Mouse (Mus musculus) lung, adult 2 months (tissue): Measurements from ENCODE around the gene Wdr61.

Experiments used
- CTCF ChIP-seq: fragments of 200-500 bp; IDR thresholded peaks from 2 replicates; pipeline ENCODE4 v1.5.1; 2011; ENCODE audit warnings: mild to moderate bottlenecking, low read length, control low read depth; ENCODE audit not compliant: insufficient read depth
- POLR2A ChIP-seq: fragments of 200-500 bp; IDR thresholded peaks from 2 replicates; pipeline ENCODE4 v1.6.1; 2011; ENCODE audit warnings: low read depth, mild to moderate bottlenecking, control low read depth, low read length, borderline replicate concordance; ENCODE audit errors: extremely low read depth

DNA sequence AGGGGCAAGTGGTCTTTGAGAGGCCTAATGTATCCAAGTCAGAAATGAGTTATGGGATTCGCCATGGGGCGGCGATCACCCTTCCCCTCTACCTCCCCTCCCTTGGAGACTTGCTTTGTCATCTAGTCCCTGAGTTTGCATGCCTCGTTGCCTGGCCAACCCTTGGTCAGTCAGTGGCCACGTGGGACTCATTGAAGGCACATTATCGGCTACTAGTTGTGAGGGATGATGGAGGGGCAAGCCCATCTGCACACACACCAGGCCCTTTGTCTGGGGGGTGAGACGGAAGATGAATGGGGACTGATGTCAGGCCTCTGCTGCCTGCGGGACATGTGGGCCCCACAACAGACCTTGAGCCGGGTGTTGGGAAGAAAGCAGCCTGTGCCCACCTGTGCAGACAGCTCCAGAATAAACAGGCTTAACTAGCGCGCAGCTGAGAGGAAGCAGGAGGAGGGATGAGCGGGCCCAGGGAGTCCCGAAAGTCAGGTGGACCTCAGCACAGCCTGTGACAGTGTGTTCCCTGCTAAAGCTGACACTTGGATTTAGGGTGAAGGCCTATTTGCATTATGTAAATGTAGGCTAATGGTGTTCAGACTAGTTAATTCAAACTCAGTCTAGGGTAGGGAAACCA is 11.5 kb upstream of the Wdr61 start:
- TF ChIP-seq POLR2A (no peak), CTCF (no peak)
